Mouse (Mus musculus) heart, embryonic 14.5 days (tissue): ENCODE measurements at regions not wholly inside any gene's neighbourhood (a gene's known extent, or its start where the extent isn't known, plus 50 kb on each side); places are given as distances from the start of the nearest gene placed in this dataset.

ENCODE experiments used
- ATAC-seq: fragments of 200-750 bp; cut with Nextera tagmentation; 2 replicates; pipeline ENCODE4 v1.8.0; 2017; ENCODE audit warnings: low read depth, moderate TSS enrichment; ENCODE audit not compliant: insufficient number of reproducible peaks, insufficient read depth, low FRiP score
- H3K27ac ChIP-seq, 2 experiments: fragments of 200-500 bp in 1 of 2; fragments of 300-500 bp in 1 of 2; sonication (generic) in 1 of 2; replicated peaks in 1 of 2; 2 replicates each; pipeline ENCODE4 v1.5.1; 2012 to 2014; ENCODE audit warnings: low read depth in 2 of 2, low read length in 2 of 2, control low read depth in 1 of 2, mild to moderate bottlenecking in 1 of 2, mixed read lengths in 1 of 2; ENCODE audit not compliant: control insufficient read depth in 1 of 2, insufficient read depth in 1 of 2
- H3K27me3 ChIP-seq: fragments of 300-500 bp; sonication (generic); 2 replicates; pipeline ENCODE4 v1.6.1; 2014; ENCODE audit warnings: mild to moderate bottlenecking, low read length, control low read depth; ENCODE audit not compliant: control insufficient read depth, insufficient read depth
- H3K36me3 ChIP-seq: fragments of 300-500 bp; sonication (generic); 2 replicates; pipeline ENCODE4 v1.6.1; 2014; ENCODE audit warnings: mild to moderate bottlenecking, control low read depth, low read length, mixed read lengths; ENCODE audit not compliant: control insufficient read depth, insufficient read depth
- H3K4me1 ChIP-seq, 2 experiments: fragments of 200-500 bp in 1 of 2; fragments of 300-500 bp in 1 of 2; sonication (generic) in 1 of 2; 2 replicates each; pipeline ENCODE4 v1.6.1; 2012 to 2014; ENCODE audit warnings: low read length in 2 of 2, control low read depth in 1 of 2, mixed read lengths in 1 of 2; ENCODE audit not compliant: control insufficient read depth in 2 of 2, insufficient read depth in 2 of 2
- H3K4me2 ChIP-seq: fragments of 300-500 bp; sonication (generic); 2 replicates; pipeline ENCODE4 v1.6.1; 2014; ENCODE audit warnings: mild to moderate bottlenecking, low read length
- H3K4me3 ChIP-seq, 2 experiments: fragments of 200-500 bp in 1 of 2; fragments of 300-500 bp in 1 of 2; sonication (generic) in 1 of 2; 2 replicates each; pipeline ENCODE4 v1.5.1; 2012 to 2014; ENCODE audit warnings: low read length in 2 of 2, mild to moderate bottlenecking in 2 of 2, control low read depth in 1 of 2, low read depth in 1 of 2, moderate library complexity in 1 of 2; ENCODE audit not compliant: control insufficient read depth in 1 of 2, insufficient read depth in 1 of 2
- H3K9ac ChIP-seq: fragments of 300-500 bp; sonication (generic); 2 replicates; pipeline ENCODE4 v1.6.1; 2014; ENCODE audit warnings: mild to moderate bottlenecking, low read length
- H3K9me3 ChIP-seq: fragments of 300-500 bp; sonication (generic); 2 replicates; pipeline ENCODE4 v1.6.1; 2016; ENCODE audit warnings: low read length, control low read depth; ENCODE audit not compliant: control insufficient read depth
- WGBS: fragments of 180-500 bp; shearing (Covaris S2); extraction: QIAGEN DNeasy Blood & Tissue Kit; methylation state at CpG from one replicate; pipeline ENCODE4 v1.1.7; 2014; 5-methylcytosine and 5-hydroxymethylcytosine counted together

DNA sequence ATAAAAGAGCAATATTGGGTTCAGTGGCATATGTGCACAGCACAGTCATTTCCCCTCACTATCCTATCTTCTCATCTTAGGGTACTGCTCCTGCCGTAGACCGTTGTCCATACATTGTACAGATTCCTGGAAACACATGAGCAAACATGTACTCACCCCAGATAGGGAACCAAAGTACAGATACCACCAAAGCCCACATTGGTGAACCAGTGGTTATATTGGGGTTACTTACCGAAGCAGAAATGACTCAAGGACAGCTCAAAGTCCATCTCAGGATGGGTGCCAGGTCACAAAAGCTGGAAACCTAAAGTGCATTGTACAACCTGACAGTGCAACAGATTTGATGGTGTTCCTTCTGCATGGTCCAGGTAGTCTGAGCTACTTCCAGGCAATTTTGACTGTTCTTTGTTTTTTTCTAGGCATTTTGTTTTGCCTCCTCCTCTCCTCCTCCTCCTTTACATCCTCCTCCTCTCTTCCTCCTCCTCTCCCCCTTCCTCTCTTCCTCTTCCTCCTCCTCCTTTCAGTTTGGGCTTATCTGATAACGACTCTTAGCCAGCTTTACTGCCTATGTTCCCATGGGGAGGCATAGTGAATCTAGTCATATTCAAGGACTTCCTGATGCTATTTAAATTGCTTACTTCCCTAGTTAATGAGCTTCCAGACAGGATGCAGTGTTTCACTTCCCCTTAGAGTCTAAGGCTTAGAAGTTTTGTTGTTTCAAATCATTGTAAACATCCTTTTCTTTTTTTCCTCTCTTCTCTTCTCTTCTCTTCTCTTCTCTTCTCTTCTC, 65.1 kb upstream of the Tab2 start:
- Histone ChIP-seq H3K27ac (no peak overlapping the region), H3K27me3 (no peaks in the 10 kb centered on the region), H3K4me3 (no peak overlapping the region), H3K4me1 (peaks cover 0 to 5% of the 10 kb centered on the region in 2 experiments; a peak in 1 of 4 replicates), H3K4me2 (no peak overlapping the region), H3K36me3 (no peaks in the 10 kb centered on the region), H3K9me3 (no peaks in the 10 kb centered on the region), H3K9ac (no peak overlapping the region)
- 47% methylated on average over 4 of the region's 4 CpGs for WGBS
- no peak for ATAC-seq

DNA sequence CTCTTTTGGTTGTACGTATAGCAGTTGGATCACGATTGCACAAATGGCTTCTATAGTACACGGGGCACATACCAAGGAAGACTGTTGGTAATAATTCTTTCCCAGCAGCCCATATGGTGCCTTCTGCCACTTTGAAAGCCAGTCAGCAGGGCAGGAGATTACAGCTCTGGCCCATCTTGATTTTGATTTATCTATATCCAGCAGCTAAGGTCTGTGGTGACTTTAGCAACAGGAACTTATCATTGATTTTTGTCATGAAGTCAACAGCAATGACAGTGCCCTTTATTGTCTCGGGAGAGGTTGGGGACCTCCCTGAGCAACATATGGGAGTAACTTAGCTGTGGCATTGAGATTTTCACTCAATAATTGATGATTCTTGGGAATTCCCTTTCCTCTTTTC, 64.1 kb upstream of the Tab2 start:
- WGBS = 84% methylated on average over 4 of the region's 4 CpGs
- Histone ChIP-seq H3K9ac (no peak overlapping the region), H3K27me3 (no peaks in the 10 kb centered on the region), H3K4me1 (peaks cover 0 to 5% of the 10 kb centered on the region in 2 experiments; a peak in 1 of 4 replicates), H3K4me3 (no peak overlapping the region), H3K36me3 (no peaks in the 10 kb centered on the region), H3K9me3 (no peaks in the 10 kb centered on the region), H3K27ac (no peak overlapping the region), H3K4me2 (no peak overlapping the region)
- no peak for ATAC-seq

DNA sequence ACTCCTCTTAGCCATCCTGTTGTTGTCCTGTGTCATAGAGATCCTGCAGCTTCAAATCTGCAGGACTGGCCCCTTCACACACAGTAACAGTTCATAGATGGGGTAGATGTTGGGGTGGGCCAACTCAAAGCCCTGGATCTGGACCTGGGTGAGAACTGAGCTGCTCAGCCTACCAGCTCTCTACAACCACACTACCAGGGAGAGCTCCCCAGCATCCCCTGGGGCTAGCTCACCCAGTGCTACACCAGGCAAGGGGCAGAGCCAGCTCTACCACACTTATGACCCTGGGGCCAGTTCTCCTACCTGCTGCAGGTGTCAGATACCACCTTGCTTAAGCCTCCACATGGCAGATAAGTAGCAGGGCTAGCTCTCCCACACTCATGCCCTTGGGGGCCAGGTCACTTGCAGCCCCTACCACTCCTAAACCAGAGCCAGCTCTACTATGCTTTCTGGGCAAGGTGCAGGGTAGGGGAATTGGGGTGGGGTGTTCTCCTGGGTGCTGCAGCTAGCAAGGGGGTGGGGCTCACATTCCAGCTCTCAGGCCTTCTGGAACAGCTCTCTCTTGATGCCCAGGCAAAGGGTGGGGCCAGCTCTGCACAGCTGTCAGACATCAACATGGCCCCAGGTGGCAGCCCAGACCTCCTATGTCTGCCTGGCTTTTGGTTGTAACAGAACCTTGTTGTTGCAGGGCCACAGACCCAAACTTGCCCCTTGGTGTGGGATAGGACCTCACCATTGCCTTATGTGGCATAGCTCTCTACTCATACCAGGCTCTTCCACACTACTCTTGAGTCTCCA, 62.4 kb upstream of the Tab2 start:
- H3K4me3 ChIP-seq = no peak overlapping the region
- no peak overlapping the region for H3K9ac ChIP-seq
- H3K9me3 ChIP-seq = no peaks in the 10 kb centered on the region
- no peaks in the 10 kb centered on the region for H3K27me3 ChIP-seq
- H3K4me2 ChIP-seq = no peak overlapping the region
- H3K27ac ChIP-seq = no peak overlapping the region
- peaks cover 4 to 7% of the 10 kb centered on the region in 2 experiments; a peak in 2 of 4 replicates for H3K4me1 ChIP-seq
- ATAC-seq = no peak
- H3K36me3 ChIP-seq = no peaks in the 10 kb centered on the region

DNA sequence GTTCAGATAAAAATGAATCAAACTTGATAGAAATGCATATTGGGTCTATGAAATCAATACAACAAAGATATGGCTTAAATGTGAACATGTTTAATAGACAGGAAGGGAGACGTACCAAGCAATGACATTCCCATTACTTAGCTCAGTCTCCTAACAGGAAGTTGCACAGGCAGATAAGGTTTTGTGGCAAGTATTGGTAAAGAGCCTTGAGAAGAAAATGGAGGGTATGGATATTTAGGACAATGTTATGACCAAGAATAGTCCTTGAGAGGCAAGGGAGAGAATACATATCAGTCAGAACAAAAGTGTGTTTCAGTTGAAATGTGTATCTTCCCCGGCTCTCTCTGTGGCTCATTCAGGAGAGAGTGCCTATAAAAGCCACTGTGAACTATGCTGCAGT, 60.7 kb upstream of the Tab2 start:
- no peaks in the 10 kb centered on the region for H3K9me3 ChIP-seq
- H3K36me3 ChIP-seq = no peaks in the 10 kb centered on the region
- no peaks in the 10 kb centered on the region for H3K27me3 ChIP-seq
- peaks cover 4 to 5% of the 10 kb centered on the region in 2 experiments; a peak in 2 of 4 replicates for H3K4me1 ChIP-seq
- H3K27ac ChIP-seq = no peak overlapping the region
- no peak overlapping the region for H3K4me3 ChIP-seq
- H3K4me2 ChIP-seq = no peak overlapping the region
- 66% methylated on average over 2 of the region's 2 CpGs for WGBS
- no peak overlapping the region for H3K9ac ChIP-seq
- no peak for ATAC-seq

DNA sequence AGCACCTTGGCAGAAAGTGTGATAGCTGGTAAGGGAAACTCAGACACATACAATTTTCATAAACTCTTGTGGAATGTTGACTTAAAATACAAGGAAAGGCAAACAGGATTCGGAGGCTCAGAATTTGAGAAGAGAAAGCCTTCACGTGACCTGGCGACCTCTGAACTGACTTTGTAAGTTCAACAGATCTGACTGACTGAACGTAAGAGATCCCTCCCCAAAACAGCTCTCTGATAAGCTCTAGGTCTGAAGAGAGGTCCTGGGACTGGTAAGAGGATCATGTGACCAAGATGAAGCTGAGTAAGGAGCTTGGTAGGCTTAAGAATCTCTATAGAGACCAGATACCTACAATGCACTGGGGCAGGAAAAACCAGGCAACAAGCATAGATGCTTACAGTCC, 55.7 kb upstream of the Tab2 start:
- H3K4me3 ChIP-seq = no peak overlapping the region
- no peak overlapping the region for H3K27ac ChIP-seq
- H3K4me2 ChIP-seq = no peak overlapping the region
- H3K9me3 ChIP-seq = no peaks in the 10 kb centered on the region
- H3K9ac ChIP-seq = no peak overlapping the region
- H3K36me3 ChIP-seq = no peaks in the 10 kb centered on the region
- no peaks in the 10 kb centered on the region for H3K27me3 ChIP-seq
- H3K4me1 ChIP-seq = peaks cover 2 to 4% of the 10 kb centered on the region in 2 experiments; a peak in 1 of 4 replicates
- 55% methylated on average over 4 of the region's 4 CpGs for WGBS
- ATAC-seq = no peak

DNA sequence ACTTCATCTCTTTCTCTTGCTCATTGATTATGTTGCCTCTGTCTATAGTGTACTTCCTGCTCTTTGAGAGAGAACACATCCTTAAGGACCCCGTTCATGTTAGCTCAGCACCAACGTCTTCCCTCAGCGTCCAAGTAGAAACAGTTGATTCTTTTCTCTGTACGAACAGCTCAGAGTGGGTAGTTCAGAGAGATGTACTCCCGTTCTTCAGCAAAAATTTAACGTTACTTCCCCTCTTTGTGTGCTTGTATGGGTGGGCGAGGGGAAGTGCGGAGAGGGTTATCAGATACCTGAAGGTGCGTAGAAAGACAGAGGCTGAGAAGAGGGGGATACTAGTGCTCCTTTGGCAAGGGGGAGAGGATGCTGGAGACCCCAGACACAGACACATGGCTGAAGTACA, 55.1 kb upstream of the Tab2 start:
- H3K4me3 ChIP-seq = no peak overlapping the region
- H3K4me1 ChIP-seq = peaks cover 2 to 4% of the 10 kb centered on the region in 2 experiments; a peak in 1 of 4 replicates
- WGBS = 74% methylated on average over 9 of the region's 9 CpGs
- no peaks in the 10 kb centered on the region for H3K27me3 ChIP-seq
- no peaks in the 10 kb centered on the region for H3K9me3 ChIP-seq
- H3K36me3 ChIP-seq = no peaks in the 10 kb centered on the region
- H3K4me2 ChIP-seq = no peak overlapping the region
- ATAC-seq = no peak
- no peak overlapping the region for H3K27ac ChIP-seq
- no peak overlapping the region for H3K9ac ChIP-seq

DNA sequence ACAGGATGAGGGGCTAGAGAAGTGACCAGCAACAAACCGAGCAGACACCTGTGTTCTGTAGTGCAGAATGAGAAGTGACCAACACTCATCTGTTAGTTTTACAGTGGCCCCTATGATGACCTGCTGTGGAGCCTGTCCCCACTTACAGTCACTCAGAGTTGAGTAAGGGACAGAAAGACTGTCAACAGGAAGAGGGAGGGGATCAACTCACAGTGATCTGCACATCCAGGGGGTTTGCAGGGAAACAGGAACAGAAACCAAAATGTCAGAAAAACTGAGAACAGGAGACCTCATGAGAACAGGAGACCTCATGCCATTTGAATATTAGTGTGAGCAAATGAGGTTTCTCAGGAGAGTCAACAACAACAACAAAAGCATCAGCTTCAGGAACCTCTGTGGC, 53.8 kb upstream of the Tab2 start:
- no peak overlapping the region for H3K4me3 ChIP-seq
- no peaks in the 10 kb centered on the region for H3K36me3 ChIP-seq
- no peak overlapping the region for H3K4me2 ChIP-seq
- no peaks in the 10 kb centered on the region for H3K27me3 ChIP-seq
- H3K4me1 ChIP-seq = peaks cover under 1 to 2% of the 10 kb centered on the region in 2 experiments; a peak in 1 of 4 replicates
- no peaks in the 10 kb centered on the region for H3K9me3 ChIP-seq
- 81% methylated on average over 1 of the region's 1 CpGs for WGBS
- no peak overlapping the region for H3K27ac ChIP-seq
- no peak for ATAC-seq
- H3K9ac ChIP-seq = no peak overlapping the region
